Comparison of ENCODE assay signal across 17 mouse cellular contexts in genomic region chr15:22535828-22536227, GRCm38 (mm10). TPM values are rescaled to one million over a fixed set of nuclear protein-coding genes. Genes with fewer than 3 reads are reported as not detected.
"Had no signal": no experiment of that assay in that cellular context is flagged by ENCODE, and none has a peak within 500 bp of the region (broad histone marks: within the 10 kb centered on the region; RNA-seq: fewer than 3 reads in every experiment).

No protein-coding gene starts in this region.

- DNase-seq: lung, adult 18-20 months; lung, embryonic 14.5 days; lung, postnatal 10 days; lung, postnatal 4 days; midbrain, embryonic 14.5 days; retina, postnatal 1 day; right cerebral cortex, adult 18-20 months; right cerebral cortex, postnatal 25 days; right cerebral cortex, postnatal 4 days; spleen, adult 18-20 months; thymus, adult 2 months; thymus, postnatal 25 days; thymus, postnatal 4 days had no signal

- ATAC-seq: midbrain, embryonic 16.5 days had no signal

RNA-seq across cellular contexts. Expression of gene Cdh18, which starts 13.0 kb away (rescaled TPM):
- total RNA-seq: megakaryocyte, adult 5-6 weeks; megakaryocyte-erythroid progenitor cell, adult 5-6 weeks had no signal
- polyA plus RNA-seq: small intestine, adult 2 months; thymus, adult 2 months had no signal
